In genomic region chr2:5600183-5600962, GRCm38 (mm10) we compare ENCODE assay signal across 21 mouse cellular contexts.
DNase-seq lines count a peak whose midpoint lies in the region; ATAC-seq and TF ChIP-seq lines count a peak whose summit lies in the region.
"Had no signal": no experiment of that assay in that cellular context is flagged by ENCODE, and none has a peak within 500 bp of the region (broad histone marks: within the 10 kb centered on the region; RNA-seq: fewer than 3 reads in every experiment).

No protein-coding gene starts in this region.

- no peaks in the 10 kb centered on the region for H3K36me3 ChIP-seq in liver, adult 2 months (ENCODE audit: control insufficient read depth, insufficient read depth, low read length)
- no peaks in the 10 kb centered on the region for H3K36me3 ChIP-seq in liver, embryonic 12.5 days
- H3K36me3 ChIP-seq in liver, embryonic 16.5 days (ENCODE audit: control insufficient read depth, insufficient read depth) = no peaks in the 10 kb centered on the region
- H3K36me3 ChIP-seq: embryonic facial prominence, embryonic 10.5 days; heart, embryonic 13.5 days; midbrain, embryonic 13.5 days; neural tube, embryonic 13.5 days had no signal

- DNase-seq in liver, adult 2 months (ENCODE audit: extremely low read depth, low read depth, low spot score) = peak; percentile 74
- DNase-seq in fat pad, adult 2 months (ENCODE audit: extremely low read depth, low read depth, low spot score) = peak; percentile 92
- DNase-seq in yolk sac, embryonic 10.5 days (ENCODE audit: low spot score) = peak; percentile 74
- DNase-seq in gastrocnemius, adult 8-10 months (ENCODE audit: low spot score in 2 of 2) = no peak
- DNase-seq in thymus, postnatal 4 days = no peak
- DNase-seq: adrenal gland, adult 8-10 months; cerebellum, adult 8-10 months; forebrain, postnatal 0 days; kidney, adult 18-20 months; lung, postnatal 10 days; right cerebral cortex, adult 18-20 months; spleen, adult 18-20 months had no signal

- no peak for TF ChIP-seq CTCF in liver, adult 2 months (IDR thresholded peaks at IDR 0.05; ENCODE audit: low read depth, low read length)

- H3K4me1 ChIP-seq in liver, adult 2 months (ENCODE audit: control insufficient read depth, insufficient read depth, low read length) = peaks cover 13% of the 10 kb centered on the region
- H3K4me1 ChIP-seq in liver, embryonic 12.5 days = peaks cover 33% of the 10 kb centered on the region
- peaks cover 2% of the 10 kb centered on the region; the same call in 1 of the 2 replicates for H3K4me1 ChIP-seq in liver, embryonic 16.5 days (ENCODE audit: control insufficient read depth, low read depth, low read length)

- 28% methylated on average over 8 of the region's 8 CpGs for whole genome bisulfite sequencing in liver, adult 2 months
- WGBS in liver, embryonic 12.5 days (ENCODE audit: insufficient replicate concordance) = 43% methylated on average over 8 of the region's 8 CpGs
- WGBS in liver, embryonic 16.5 days (ENCODE audit: insufficient replicate concordance) = 33% methylated on average over 8 of the region's 8 CpGs

- no peak overlapping the region for H3K4me3 ChIP-seq in liver, adult 2 months (ENCODE audit: insufficient read depth, low read depth, low read length)
- no peak overlapping the region for H3K4me3 ChIP-seq in liver, embryonic 12.5 days
- H3K4me3 ChIP-seq in liver, embryonic 16.5 days (ENCODE audit: low read depth, low read length) = no peak overlapping the region
- H3K4me3 ChIP-seq: embryonic facial prominence, embryonic 10.5 days; heart, embryonic 13.5 days; midbrain, embryonic 13.5 days; neural tube, embryonic 13.5 days had no signal

- H3K4me2 ChIP-seq in liver, embryonic 12.5 days = no peak overlapping the region
- no peak overlapping the region for H3K4me2 ChIP-seq in liver, embryonic 16.5 days (ENCODE audit: low read depth, low read length)
- H3K4me2 ChIP-seq: heart, embryonic 13.5 days; hindbrain, embryonic 14.5 days; midbrain, embryonic 13.5 days; neural tube, embryonic 13.5 days had no signal

- H3K79me2 ChIP-seq in liver, adult 2 months (ENCODE audit: control insufficient read depth, insufficient read depth, low read length) = peaks cover 16% of the 10 kb centered on the region; the same call in 1 of the 2 replicates

- H3K9me3 ChIP-seq in liver, embryonic 12.5 days (replicated peaks) = no peaks in the 10 kb centered on the region
- no peaks in the 10 kb centered on the region for H3K9me3 ChIP-seq in liver, embryonic 16.5 days (replicated peaks; ENCODE audit: control insufficient read depth, low read length)
- H3K9me3 ChIP-seq: embryonic facial prominence, embryonic 10.5 days; heart, embryonic 13.5 days; midbrain, embryonic 13.5 days; neural tube, embryonic 13.5 days had no signal

- no peaks in the 10 kb centered on the region for H3K27me3 ChIP-seq in liver, adult 2 months (ENCODE audit: control insufficient read depth, insufficient read depth, low read length)
- peaks cover 4% of the 10 kb centered on the region; the same call in 1 of the 2 replicates for H3K27me3 ChIP-seq in liver, embryonic 12.5 days (replicated peaks)
- no peaks in the 10 kb centered on the region for H3K27me3 ChIP-seq in liver, embryonic 16.5 days (ENCODE audit: control insufficient read depth, insufficient read depth, low read depth, low read length)
- H3K27me3 ChIP-seq: heart, embryonic 13.5 days; midbrain, embryonic 13.5 days; neural tube, embryonic 13.5 days had no signal

- no peak overlapping the region; the same call in 1 of the 2 replicates for H3K27ac ChIP-seq in liver, adult 2 months (replicated peaks; ENCODE audit: insufficient read depth, low read depth, low read length)
- no peak overlapping the region for H3K27ac ChIP-seq in liver, embryonic 12.5 days
- no peak overlapping the region; the same call in 1 of the 2 replicates for H3K27ac ChIP-seq in liver, embryonic 16.5 days (ENCODE audit: low read length)
- H3K27ac ChIP-seq: embryonic facial prominence, embryonic 10.5 days; heart, embryonic 13.5 days; hindbrain, embryonic 14.5 days; kidney, postnatal 0 days; liver, embryonic 14.5 days; midbrain, embryonic 13.5 days; neural tube, embryonic 13.5 days had no signal

- no peak for ATAC-seq in liver, embryonic 12.5 days
- ATAC-seq in liver, embryonic 16.5 days (ENCODE audit: low read depth) = peak; percentile 65

- H3K9ac ChIP-seq in liver, adult 2 months (ENCODE audit: low read depth, low read length) = no peak overlapping the region
- no peak overlapping the region for H3K9ac ChIP-seq in liver, embryonic 12.5 days
- H3K9ac ChIP-seq in liver, embryonic 16.5 days (ENCODE audit: low read depth, low read length) = no peak overlapping the region
- H3K9ac ChIP-seq: forebrain, postnatal 0 days; heart, embryonic 13.5 days; hindbrain, embryonic 14.5 days; liver, embryonic 14.5 days; midbrain, embryonic 13.5 days; neural tube, embryonic 13.5 days had no signal

- TF ChIP-seq POLR2A in liver, adult 2 months (IDR thresholded peaks at IDR 0.05; ENCODE audit: extremely low read depth, insufficient read depth, low read length) = no peak

Comparison
In these comparisons a context has a peak if more than half of its experiments do, and no peak if none do; other contexts are left out.
1. DNase-seq: peak in liver, adult 2 months (single experiment), fat pad, adult 2 months (single experiment) and yolk sac, embryonic 10.5 days (single experiment); none in gastrocnemius, adult 8-10 months (0 of 2) and thymus, postnatal 4 days (single experiment).